Mouse (Mus musculus) embryonic facial prominence, embryonic 10.5 days (tissue): ENCODE data around the gene Snx9. TPM values are rescaled to one million over a fixed set of nuclear protein-coding genes. Genes with fewer than 3 reads are reported as not detected.

Experiments
- DNase-seq: peaks from one replicate; pipeline ENCODE4 v3.0.0-alpha.2; 2017; ENCODE audit warnings: low spot score
- H3K27ac ChIP-seq: fragments of 300-500 bp; sonication (generic); replicated peaks from 2 replicates; pipeline ENCODE4 v1.5.1; 2016; ENCODE audit warnings: mild to moderate bottlenecking
- H3K27me3 ChIP-seq: fragments of 300-500 bp; sonication (generic); replicated peaks from 2 replicates; pipeline ENCODE4 v1.6.1; 2016; ENCODE audit warnings: low read depth, mild to moderate bottlenecking; ENCODE audit not compliant: poor library complexity, severe bottlenecking
- H3K36me3 ChIP-seq: fragments of 300-500 bp; sonication (generic); replicated peaks from 2 replicates; pipeline ENCODE4 v1.6.1; 2016; ENCODE audit warnings: mild to moderate bottlenecking, moderate library complexity
- H3K4me1 ChIP-seq: fragments of 300-500 bp; sonication (generic); 2 replicates; pipeline ENCODE4 v1.6.1; 2016
- H3K4me3 ChIP-seq: fragments of 300-500 bp; sonication (generic); 2 replicates; pipeline ENCODE4 v1.5.1; 2016; ENCODE audit warnings: mild to moderate bottlenecking, moderate library complexity
- H3K9me3 ChIP-seq: fragments of 300-500 bp; sonication (generic); 2 replicates; pipeline ENCODE4 v1.6.1; 2016; ENCODE audit warnings: mild to moderate bottlenecking
- WGBS: fragments of 180-500 bp; shearing (Covaris S2); methylation state at CpG from one replicate; pipeline ENCODE4 v1.1.7; 2016; 5-methylcytosine and 5-hydroxymethylcytosine counted together
- polyA plus RNA-seq: library from polyadenylated mRNA; unstranded; fragments of >200 nt; fragmentation: Nextera tagmentation; extraction: Ambion mirVana; gene quantifications from 2 replicates; pipeline ENCODE4 v1.2.1, GENCODE M21; 2016

Gene Snx9
- 16.3 and 19.5 TPM in 2 replicates for polyA plus RNA-seq

- peak within 1 kb of the TSS; percentile 87 for H3K4me3 ChIP-seq
- peaks cover 58% of the 10 kb centered on the region for H3K4me1 ChIP-seq
- 2% methylated on average over 131 of the region's 131 CpGs for WGBS
- 0 out of 2 replicates have a peak, but pooled peaks cover 3% of the 10 kb centered on the region for H3K9me3 ChIP-seq
- DNase-seq = peak; percentile 81
- H3K36me3 ChIP-seq = no peaks in the 10 kb centered on the region
- no peaks in the 10 kb centered on the region for H3K27me3 ChIP-seq
- H3K27ac ChIP-seq = peak within 1 kb of the TSS; percentile 100
Observed at GRCm38 (mm10) chr17:5841128-5841942, at the start of gene Snx9. Gene Snx9 (plus strand): TSS chr17:5841329.

GRCm38 (mm10) chr17:5792164-5792791 is 48.9 kb upstream of the Snx9 start:
- 85% methylated on average over 12 of the region's 12 CpGs for WGBS
- no peaks in the 10 kb centered on the region for H3K9me3 ChIP-seq

GRCm38 (mm10) chr17:5793593-5793992 is 47.5 kb upstream of the Snx9 start:
- Histone ChIP-seq H3K36me3 (no peaks in the 10 kb centered on the region), H3K4me3 (no peak overlapping the region), H3K27me3 (no peaks in the 10 kb centered on the region), H3K9me3 (no peaks in the 10 kb centered on the region), H3K27ac (0 out of 2 replicates have a peak overlapping the region, but pooled peaks have one; percentile 7), H3K4me1 (peaks cover 15% of the 10 kb centered on the region)
- no peak for DNase-seq
- 82% methylated on average over 4 of the region's 4 CpGs for WGBS

More at GRCm38 (mm10) chr17:5792164-5792791, 48.9 kb upstream of the Snx9 start:
- Histone ChIP-seq H3K36me3 (no peaks in the 10 kb centered on the region), H3K27ac (no peak overlapping the region), H3K4me3 (no peak overlapping the region), H3K4me1 (peaks cover 12% of the 10 kb centered on the region), H3K27me3 (no peaks in the 10 kb centered on the region)
- no peak for DNase-seq

GRCm38 (mm10) chr17:5794276-5794675 is 46.9 kb upstream of the Snx9 start:
- no peaks in the 10 kb centered on the region for H3K36me3 ChIP-seq
- 63% methylated on average over 5 of the region's 5 CpGs for WGBS
- H3K27ac ChIP-seq = 0 out of 2 replicates have a peak overlapping the region, but pooled peaks have one; percentile 7

GRCm38 (mm10) chr17:5795369-5795768 is 45.8 kb upstream of the Snx9 start:
- Histone ChIP-seq H3K4me1 (peaks cover 19% of the 10 kb centered on the region), H3K36me3 (no peaks in the 10 kb centered on the region), H3K9me3 (no peaks in the 10 kb centered on the region), H3K27ac (no peak overlapping the region), H3K4me3 (no peak overlapping the region), H3K27me3 (0 out of 2 replicates have a peak, but pooled peaks cover 6% of the 10 kb centered on the region)
- 76% methylated on average over 5 of the region's 5 CpGs for WGBS
- DNase-seq = no peak

More at GRCm38 (mm10) chr17:5794276-5794675, 46.9 kb upstream of the Snx9 start:
- DNase-seq = no peak
- Histone ChIP-seq H3K27me3 (no peaks in the 10 kb centered on the region), H3K4me1 (peaks cover 15% of the 10 kb centered on the region), H3K4me3 (no peak overlapping the region), H3K9me3 (no peaks in the 10 kb centered on the region)

GRCm38 (mm10) chr17:5795878-5796277 is 45.3 kb upstream of the Snx9 start:
- Histone ChIP-seq H3K27me3 (0 out of 2 replicates have a peak, but pooled peaks cover 6% of the 10 kb centered on the region), H3K36me3 (no peaks in the 10 kb centered on the region), H3K27ac (no peak overlapping the region), H3K9me3 (no peaks in the 10 kb centered on the region), H3K4me3 (no peak overlapping the region), H3K4me1 (peaks cover 19% of the 10 kb centered on the region)
- peak; percentile 74 for DNase-seq
- WGBS = 6% methylated on average over 5 of the region's 5 CpGs

- no peaks in the 10 kb centered on the region for H3K36me3 ChIP-seq
- no peak for DNase-seq
- H3K4me1 ChIP-seq = peaks cover 22% of the 10 kb centered on the region
- H3K27me3 ChIP-seq = 0 out of 2 replicates have a peak, but pooled peaks cover 6% of the 10 kb centered on the region
- no peak overlapping the region for H3K4me3 ChIP-seq
- H3K27ac ChIP-seq = 0 out of 2 replicates have a peak overlapping the region, but pooled peaks have one; percentile 19
- 82% methylated on average over 5 of the region's 5 CpGs for WGBS
- no peaks in the 10 kb centered on the region for H3K9me3 ChIP-seq
Observed at GRCm38 (mm10) chr17:5797124-5797760, 43.9 kb upstream of the Snx9 start.

GRCm38 (mm10) chr17:5798221-5798801 is 42.8 kb upstream of the Snx9 start:
- H3K36me3 ChIP-seq = no peaks in the 10 kb centered on the region
- WGBS = 69% methylated on average over 13 of the region's 13 CpGs
- no peaks in the 10 kb centered on the region for H3K9me3 ChIP-seq
- no peak for DNase-seq
- no peak overlapping the region for H3K27ac ChIP-seq
- peaks cover 22% of the 10 kb centered on the region for H3K4me1 ChIP-seq
- H3K27me3 ChIP-seq = 0 out of 2 replicates have a peak, but pooled peaks cover 6% of the 10 kb centered on the region
- H3K4me3 ChIP-seq = no peak overlapping the region

GRCm38 (mm10) chr17:5798900-5799299 is 42.2 kb upstream of the Snx9 start:
- H3K9me3 ChIP-seq = no peaks in the 10 kb centered on the region
- H3K27me3 ChIP-seq = 0 out of 2 replicates have a peak, but pooled peaks cover 6% of the 10 kb centered on the region
- H3K4me1 ChIP-seq = peaks cover 21% of the 10 kb centered on the region
- no peak overlapping the region for H3K27ac ChIP-seq
- H3K4me3 ChIP-seq = no peak overlapping the region
- 79% methylated on average over 5 of the region's 5 CpGs for WGBS
- DNase-seq = no peak
- H3K36me3 ChIP-seq = no peaks in the 10 kb centered on the region

GRCm38 (mm10) chr17:5799396-5800021 is 41.6 kb upstream of the Snx9 start:
- 89% methylated on average over 17 of the region's 17 CpGs for WGBS
- no peak for DNase-seq
- 0 out of 2 replicates have a peak, but pooled peaks cover 6% of the 10 kb centered on the region for H3K27me3 ChIP-seq
- H3K4me3 ChIP-seq = no peak overlapping the region
- no peak overlapping the region for H3K27ac ChIP-seq
- H3K4me1 ChIP-seq = peaks cover 16% of the 10 kb centered on the region
- H3K36me3 ChIP-seq = no peaks in the 10 kb centered on the region
- H3K9me3 ChIP-seq = no peaks in the 10 kb centered on the region

GRCm38 (mm10) chr17:5800254-5800653 is 40.9 kb upstream of the Snx9 start:
- peaks cover 19% of the 10 kb centered on the region for H3K4me1 ChIP-seq
- H3K27ac ChIP-seq = no peak overlapping the region
- H3K27me3 ChIP-seq = 0 out of 2 replicates have a peak, but pooled peaks cover 6% of the 10 kb centered on the region
- 80% methylated on average over 2 of the region's 2 CpGs for whole genome bisulfite sequencing
- no peak overlapping the region for H3K4me3 ChIP-seq
- no peaks in the 10 kb centered on the region for H3K9me3 ChIP-seq
- H3K36me3 ChIP-seq = no peaks in the 10 kb centered on the region
- DNase-seq = no peak
